Mouse (Mus musculus) heart, postnatal 25 days (tissue): ENCODE measurements around the gene Ldlrad2. TPM values are rescaled to one million over a fixed set of nuclear protein-coding genes. Genes with fewer than 3 reads are reported as not detected.
"Not testable (repeated sequence)": the region's sequence is repeated elsewhere in the genome, so short reads cannot be mapped to it uniquely, and the experiment has no call there.

Source experiments
- DNase-seq: peaks from one replicate; pipeline ENCODE4 v3.0.0; 2022; ENCODE audit warnings: low spot score
- intact Hi-C: fragments of 180-260 bp; cut with DNase I; formaldehyde crosslinking; loops from one replicate; pipeline ENCODE4 v1.15.1; 2025
- total RNA-seq, 2 experiments: library from RNA; stranded (reverse); gene quantifications; 2 replicates each; pipeline ENCODE4 v1.2.3; 2021

Ldlrad2 gene
- total RNA-seq = not detected

DNA sequence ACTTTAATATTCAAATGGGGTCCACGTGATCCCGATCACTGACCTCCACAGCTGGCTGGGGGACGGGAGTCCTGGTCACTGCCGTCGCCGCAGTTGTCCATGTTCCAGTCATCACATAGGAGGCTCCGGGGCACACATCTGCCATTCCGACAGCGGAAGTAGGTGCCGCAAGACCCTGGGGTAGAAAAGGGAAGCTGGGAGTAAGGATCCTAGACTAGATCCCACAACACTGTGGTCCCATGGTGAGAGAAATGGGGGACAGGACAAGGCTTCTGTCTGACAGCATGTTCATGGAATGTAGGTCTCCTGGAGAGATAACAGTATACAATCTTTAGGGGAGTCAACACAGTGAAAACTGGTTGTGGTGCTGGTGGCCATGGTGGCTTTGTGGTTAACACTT is at the start of gene Ldlrad2:
Ldlrad2 (minus strand) TSS at position 101 of the 400 bp plus-strand sequence.
- no peak for DNase-seq
- intact Hi-C loops = no loop called here

GRCm38 (mm10) chr4:137622847-137623246 is 48.5 kb upstream of the Ldlrad2 start:
- intact Hi-C loops = no loop called here
- DNase-seq = no peak

GRCm38 (mm10) chr4:137610256-137610655 is 35.9 kb upstream of the Ldlrad2 start:
- no peak for DNase-seq
- intact Hi-C loops = no loop called here

DNA sequence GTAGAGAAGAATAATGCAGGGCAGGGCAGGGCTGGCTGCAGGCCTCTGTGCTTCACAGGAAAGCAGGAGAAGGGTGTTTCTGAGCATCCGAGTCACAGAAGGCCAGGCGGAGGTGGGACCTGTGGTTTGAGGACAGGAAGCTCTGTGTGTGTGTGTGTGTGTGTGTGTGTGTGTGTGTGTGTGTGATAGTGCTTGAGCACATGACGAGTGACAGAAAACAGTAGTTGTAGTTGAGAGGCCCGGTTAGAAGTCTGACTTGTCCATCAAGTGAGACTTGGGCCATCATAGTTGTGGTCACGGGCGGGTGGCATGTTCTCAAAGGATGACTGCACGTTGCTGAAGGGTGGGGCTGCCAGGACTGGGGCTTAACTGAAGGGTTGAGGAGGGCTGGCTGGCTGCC is 35.3 kb upstream of the Ldlrad2 start:
- DNase-seq = no peak
- intact Hi-C loops = no loop called here

DNA sequence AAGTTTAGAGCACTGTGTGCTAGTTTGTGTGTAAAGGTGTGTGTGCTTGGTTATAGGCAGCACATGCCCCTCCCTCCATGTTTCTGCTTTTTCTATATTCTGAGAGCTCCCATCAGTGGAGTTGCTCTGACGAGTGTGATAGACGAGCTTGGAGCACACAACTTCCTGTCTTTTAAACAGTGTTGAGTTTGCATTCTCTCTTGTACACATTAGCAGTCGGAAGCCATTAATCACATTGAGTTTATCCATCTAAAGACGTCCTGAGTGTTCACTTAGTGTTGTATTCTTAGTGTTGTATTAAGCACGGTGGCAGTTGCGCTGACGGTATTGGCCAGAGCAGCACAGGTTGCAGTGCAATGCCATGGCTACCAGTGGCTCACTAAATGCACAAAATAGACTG is 34.9 kb upstream of the Ldlrad2 start:
- intact Hi-C loops = no loop called here
- no peak for DNase-seq

- intact Hi-C loops = no loop called here
- DNase-seq = no peak
Observed at GRCm38 (mm10) chr4:137607023-137607422, 32.7 kb upstream of the Ldlrad2 start.

GRCm38 (mm10) chr4:137603449-137604171 is 29.2 kb upstream of the Ldlrad2 start:
- intact Hi-C loops = no loop called here
- DNase-seq = no peak

DNA sequence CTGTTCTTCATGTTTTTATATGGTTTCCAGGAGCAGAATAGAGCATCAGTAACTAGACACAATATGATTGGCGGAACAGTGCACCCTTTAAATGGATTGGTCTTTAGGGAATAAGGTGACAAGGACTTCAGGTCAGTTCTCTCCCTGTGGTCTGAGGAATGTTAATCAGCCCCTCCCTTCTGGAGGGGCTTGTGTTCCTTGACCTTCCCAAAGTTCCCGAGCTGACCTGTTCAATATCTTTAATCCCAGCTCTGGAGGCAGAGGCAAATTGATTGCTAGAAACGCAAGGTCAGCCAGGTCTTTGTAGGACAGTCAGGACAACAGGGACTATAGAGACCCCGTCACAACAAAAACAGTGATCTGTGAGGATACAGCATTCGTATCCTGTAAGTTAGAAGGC is 24.2 kb upstream of the Ldlrad2 start:
- no peak for DNase-seq
- intact Hi-C loops = no loop called here

DNA sequence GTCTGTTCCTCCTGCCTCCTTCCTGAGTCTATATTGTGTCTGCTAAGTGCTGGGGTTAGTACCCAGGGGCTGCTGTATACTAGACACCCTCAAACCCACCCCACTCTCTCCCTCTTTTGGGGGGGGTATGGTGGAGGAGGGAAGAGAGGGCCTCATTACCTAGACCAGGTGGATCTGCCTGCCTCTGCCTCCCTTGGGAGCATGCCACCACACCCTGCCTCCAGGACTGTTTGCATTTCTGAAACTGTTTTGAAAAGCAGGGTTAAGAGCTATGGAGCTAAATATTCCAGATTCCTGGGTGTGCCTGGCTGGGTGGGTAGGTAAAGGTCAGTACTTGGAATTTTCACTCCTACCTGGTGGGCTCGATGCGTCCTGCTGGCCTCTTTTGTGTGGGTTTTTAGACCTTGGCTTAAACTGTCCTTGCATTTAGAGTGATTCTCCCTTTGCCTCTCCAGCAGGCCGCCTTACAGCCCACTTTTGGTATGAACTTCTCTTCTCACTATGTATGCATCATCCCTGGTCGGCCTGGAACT is 22.8 kb upstream of the Ldlrad2 start:
- DNase-seq = no peak
- intact Hi-C loops = no loop called here

- intact Hi-C loops = no loop called here
- DNase-seq = no peak
Observed at GRCm38 (mm10) chr4:137594496-137595270, 20.3 kb upstream of the Ldlrad2 start.

DNA sequence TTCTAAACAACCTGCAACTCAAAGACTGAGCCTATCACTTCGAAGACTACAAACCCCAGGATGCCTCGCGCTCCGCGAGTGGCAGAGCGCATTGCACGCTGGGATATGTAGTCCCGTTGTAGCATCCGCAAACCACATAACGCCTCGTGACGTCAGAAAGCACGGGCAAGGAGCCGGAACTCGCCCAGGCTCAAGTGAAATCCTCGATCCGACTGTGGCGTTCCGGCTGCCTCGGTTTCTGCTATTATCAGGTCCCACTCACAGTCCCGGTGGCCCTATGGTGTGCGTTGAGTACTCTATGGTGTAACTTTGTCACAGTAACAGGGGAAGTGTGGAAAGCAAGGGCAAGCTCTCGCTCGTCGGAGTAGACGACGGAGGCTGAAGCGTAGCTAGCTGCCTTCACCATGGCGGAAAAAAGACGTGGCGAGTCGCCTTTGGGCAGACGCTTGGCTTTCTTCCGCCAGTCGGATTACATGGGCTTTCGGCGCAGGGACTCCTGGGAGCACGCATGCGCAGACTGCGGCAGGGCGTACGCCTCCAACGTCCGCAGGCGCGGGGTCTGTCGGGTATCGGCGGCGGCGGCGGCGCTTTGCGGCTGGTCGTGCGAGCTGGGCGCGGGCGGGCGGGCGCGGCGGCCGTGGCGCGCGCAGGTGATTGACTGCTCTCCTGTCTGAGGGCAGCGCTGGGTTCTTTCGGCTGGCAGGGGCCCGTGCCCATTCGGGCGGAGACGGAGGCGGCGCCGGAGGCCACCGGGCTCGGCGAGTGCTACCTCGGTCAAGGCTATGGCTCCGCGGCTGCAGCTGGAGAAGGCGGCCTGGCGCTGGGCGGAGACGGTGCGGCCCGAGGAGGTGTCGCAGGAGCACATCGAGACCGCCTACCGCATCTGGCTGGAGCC is 19.5 kb upstream of the Ldlrad2 start, which contains the start of gene Usp48:
Usp48 (plus strand) TSS at position 155 of the 895 bp plus-strand sequence.
- intact Hi-C loops = no loop called here

GRCm38 (mm10) chr4:137590961-137591360 is 16.6 kb upstream of the Ldlrad2 start:
- no peak for DNase-seq
- intact Hi-C loops = no loop called here

More for the DNA sequence above, 19.5 kb upstream of the Ldlrad2 start, which contains the start of gene Usp48:
- peak; percentile 97 for DNase-seq

DNA sequence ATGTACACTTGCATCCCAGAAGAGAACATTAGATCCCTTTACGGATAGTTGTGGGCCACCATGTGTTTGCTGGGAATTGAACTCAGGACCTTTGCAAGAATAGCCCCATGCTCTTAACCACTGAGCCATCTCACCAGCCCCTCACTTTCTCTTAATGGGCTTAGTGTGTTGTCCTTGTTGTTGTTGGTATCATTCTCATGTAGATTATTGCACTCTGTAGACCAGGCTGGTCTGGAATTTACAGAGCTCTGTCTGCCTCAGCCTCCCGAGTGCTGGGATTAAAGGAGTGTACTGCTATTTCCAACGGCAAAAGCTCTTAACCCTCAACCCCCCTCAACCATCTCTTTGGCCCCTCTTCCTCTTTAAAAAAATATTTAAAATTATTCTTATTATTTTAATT is 15.2 kb upstream of the Ldlrad2 start:
- intact Hi-C loops = no loop called here
- no peak for DNase-seq

DNA sequence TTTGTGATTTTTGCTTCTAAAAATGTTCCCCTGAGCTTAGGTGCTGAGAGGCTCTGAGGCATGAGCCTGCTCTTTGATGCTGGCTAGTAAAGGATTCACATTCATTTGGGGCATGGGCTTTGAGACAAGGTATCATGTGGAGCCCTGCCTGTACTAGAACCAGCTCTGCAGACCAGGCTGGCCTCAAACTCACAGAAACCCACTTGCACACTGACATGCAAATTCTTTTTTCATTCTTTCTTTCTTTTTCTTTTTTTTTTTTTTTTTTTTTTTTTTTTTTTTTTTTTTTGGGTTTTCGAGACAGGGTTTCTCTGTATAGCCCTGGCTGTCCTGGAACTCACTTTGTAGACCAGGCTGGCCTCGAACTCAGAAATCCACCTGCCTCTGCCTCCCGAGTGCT is 14.7 kb upstream of the Ldlrad2 start:
- DNase-seq, intact Hi-C loops: not testable (repeated sequence)

DNA sequence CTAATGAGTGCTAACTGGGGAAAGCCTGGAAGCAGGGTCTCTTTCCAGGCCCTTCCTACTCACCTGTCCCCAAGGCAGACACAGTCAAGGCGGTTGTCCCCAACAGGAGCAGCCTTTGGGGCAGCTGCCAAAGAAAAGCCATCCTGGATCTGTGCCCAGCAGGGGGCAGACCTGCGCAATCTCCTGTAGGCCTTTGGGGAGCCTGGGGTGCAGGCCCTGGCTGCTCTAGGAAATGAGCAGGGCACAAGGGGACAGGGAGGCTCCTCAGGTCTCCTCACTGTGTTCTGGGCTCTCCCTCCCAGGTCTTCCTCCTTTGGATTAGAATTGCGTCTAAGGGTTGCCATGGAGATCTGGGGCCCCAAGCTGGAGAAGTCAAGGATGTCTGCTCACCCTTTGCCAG is 7.4 kb upstream of the Ldlrad2 start:
- intact Hi-C loops = no loop called here
- DNase-seq = no peak

DNA sequence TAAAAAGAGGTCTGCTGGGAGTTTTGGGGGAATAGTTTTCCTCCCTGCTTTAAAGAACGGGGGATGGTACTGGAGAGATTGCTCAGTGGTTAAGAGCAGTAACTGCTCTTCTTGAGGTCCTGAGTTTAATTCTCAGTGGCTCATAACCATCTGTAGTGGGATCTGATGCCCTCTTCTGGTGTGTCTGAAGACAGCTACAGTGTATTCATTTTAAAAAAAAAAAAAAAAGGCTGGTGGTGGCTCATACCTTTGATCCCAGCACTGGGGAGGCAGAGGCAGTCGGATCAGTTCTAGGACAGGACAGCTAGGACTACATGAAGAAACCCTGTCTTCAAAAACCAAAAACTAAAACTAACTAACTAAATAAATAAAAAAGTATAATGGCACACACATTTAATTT is 5.9 kb upstream of the Ldlrad2 start:
- no peak for DNase-seq
- intact Hi-C loops = no loop called here

GRCm38 (mm10) chr4:137579789-137580188 is 5.4 kb upstream of the Ldlrad2 start:
- no peak for DNase-seq
- intact Hi-C loops = no loop called here

DNA sequence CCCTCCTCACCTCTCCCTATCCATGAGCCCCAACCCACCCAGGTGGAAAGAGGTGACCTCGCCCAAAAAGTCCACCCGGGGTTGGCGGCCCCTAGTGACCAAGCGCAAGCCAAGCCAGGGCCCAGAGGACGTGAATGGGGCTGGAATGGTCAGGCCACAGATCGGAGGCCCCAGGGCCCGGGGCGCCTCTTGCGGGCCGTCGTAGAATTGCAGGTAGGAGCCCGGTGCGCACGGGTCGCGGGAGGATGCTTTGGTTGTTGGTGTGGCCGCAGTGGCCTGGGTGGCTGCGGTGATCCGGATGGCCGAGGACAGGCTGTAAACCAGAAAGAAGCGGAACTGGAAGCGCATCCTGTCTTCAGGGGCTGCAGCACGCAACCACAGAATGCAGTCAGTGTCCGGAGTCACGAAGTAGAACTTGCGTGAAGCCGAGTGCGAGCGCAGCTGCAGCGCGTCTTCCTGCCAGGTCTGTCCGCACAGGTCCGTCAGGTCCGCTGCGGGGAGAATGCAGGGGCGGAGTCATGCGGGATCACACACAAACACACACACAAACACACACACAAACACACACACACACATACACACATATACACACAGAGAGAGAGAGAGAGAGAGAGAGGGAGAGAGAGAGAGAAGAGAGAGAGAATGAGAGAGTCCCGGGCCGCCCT is 3.9 kb upstream of the Ldlrad2 start:
- DNase-seq = peak; percentile 31
- intact Hi-C loops = no loop called here

DNA sequence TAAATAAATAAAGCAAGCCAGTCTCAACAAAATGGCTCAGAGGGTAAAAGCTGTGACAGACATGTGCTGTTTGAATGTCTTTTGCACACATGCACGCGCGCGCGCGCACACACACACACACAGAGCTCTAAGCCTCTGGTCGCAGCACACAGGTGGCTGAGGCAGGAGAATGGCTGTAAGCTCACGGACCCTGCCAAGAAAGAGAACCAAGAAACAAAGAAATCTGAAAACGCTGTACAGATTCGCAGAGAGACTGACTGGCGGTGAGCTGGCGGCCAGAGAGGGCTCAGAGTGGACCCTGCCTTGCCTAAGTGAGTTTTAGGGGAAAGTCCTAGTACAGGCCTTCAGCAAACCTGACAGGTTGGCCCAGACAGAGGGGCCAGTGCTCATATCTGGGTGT is 3.1 kb upstream of the Ldlrad2 start:
- DNase-seq = no peak
- intact Hi-C loops = no loop called here

- intact Hi-C loops = loop anchor here (5.0 kb wide), 1 partner anchor 43 kb away; no protein-coding TSS in a partner anchor
- no peak for DNase-seq
Observed at GRCm38 (mm10) chr4:137569873-137570272, 4.5 kb downstream of the Ldlrad2 start.
